Mouse (Mus musculus): ENCODE measurements around the gene Adam12.
A peak's percentile ranks its signal among the peaks of the same experiment; 100 is the strongest.

Adam12 gene

DNA sequence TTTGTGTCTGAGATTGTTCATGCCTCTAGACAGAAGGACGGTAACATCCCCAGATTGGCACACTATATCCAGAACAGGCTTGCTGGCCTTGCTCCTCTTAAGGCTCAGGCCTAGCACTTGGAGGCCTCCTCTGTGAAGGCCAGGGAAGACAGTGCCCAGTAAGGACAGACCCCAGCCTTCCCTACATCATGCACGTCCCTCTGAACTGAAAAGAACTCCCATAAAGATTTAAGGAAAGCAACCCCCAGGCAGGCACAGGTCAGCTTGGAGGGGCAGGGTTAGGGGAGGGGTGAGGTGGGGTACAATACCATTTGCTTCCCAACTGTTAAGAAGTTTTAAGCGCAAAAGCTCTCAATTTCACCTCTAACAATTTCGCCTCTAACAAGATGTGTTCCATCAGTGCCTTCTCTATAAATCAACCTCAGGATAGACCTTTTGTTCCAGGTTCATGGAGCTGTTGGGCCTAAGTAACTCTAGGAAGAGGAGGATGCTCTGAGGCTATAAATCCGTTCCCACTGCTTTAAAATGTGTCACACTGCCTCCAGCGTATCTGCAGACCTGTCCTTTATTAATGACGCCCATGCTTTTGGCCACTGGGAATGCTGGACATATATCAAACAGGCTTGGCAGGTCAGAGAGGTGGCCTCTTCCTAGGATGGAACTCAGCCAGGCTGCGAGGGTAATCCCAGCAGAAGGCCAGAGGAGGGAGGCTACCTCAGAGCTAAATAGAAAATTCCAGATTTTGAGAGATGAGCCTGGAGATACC, 150.5 kb downstream of the Adam12 start:
- DNase-seq (ENCODE audit: low spot score), result no peak

DNA sequence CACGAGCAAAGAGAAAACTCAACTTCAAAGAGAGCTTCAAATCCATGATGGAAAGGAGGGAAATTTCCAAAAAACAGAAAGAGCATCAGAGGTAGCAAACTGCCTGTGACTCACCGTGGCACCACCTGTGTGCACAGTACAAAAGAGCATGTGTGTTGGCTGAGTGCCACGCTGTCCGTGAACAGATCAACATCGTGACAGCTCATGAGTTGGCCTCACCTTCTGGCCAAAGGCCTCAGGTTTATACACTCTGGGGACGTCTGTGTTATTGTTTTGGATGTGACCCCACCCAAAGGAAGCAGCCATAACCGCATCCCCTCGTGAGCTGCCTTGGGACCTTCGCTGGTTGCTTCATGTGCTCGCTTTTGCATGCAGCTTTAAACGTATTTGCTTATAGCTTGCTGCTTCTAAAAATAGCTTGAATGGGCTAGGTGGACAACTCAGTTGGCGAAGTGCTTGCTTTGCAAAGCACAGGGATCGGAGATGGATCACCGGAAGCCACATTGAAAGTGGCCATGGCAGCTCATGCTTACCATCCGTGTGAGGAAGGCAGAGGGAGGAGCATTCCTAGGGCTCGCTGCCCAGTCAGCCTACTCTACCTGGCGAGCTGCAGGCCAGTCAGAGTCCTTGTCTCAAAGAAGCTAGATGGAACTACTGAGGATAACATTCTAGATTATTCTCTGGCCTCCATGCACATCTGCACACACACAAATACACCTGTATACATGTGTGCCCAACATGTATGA, 151.8 kb downstream of the Adam12 start:
- no peak for DNase-seq (ENCODE audit: low spot score)

DNA sequence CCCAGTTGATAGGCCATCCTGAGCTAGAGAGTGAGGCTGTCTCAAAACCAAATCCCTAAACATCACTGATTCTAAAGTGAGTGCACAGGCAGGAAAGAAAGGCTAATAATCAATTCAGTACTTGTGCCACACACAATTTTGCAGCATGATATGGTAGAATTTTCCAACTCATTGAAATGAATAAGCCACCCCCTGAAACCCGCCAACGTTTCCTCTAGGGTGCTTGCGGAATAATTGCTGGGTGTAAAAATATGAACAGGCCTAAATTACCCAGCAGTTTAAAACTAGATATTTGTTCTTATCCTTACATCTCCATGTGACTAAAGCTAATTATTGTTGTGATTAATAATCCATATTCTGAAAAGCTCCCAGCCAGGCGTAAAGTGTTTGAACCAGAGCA, 154.3 kb downstream of the Adam12 start:
- no peak for DNase-seq (ENCODE audit: low spot score)

DNA sequence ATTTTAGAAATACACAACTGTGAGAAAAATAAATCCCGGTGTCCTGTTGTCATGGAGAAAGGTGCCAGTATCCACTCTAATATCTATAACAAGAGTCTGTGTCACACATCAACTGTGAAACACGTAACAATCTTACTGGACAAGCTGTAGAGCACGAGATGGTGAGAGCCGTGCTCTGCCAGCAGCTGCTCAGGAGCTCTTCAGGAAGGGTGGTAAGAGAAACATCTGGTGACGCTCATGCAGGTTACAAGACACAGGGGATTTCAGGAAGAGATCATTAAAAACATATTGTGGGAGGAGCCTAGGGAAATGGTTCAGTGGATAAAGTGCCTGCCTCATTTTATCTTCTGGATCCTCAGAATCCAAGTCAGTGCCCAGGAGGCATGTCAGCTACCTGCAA, 158.9 kb downstream of the Adam12 start:
- no peak for DNase-seq (ENCODE audit: low spot score)

DNA sequence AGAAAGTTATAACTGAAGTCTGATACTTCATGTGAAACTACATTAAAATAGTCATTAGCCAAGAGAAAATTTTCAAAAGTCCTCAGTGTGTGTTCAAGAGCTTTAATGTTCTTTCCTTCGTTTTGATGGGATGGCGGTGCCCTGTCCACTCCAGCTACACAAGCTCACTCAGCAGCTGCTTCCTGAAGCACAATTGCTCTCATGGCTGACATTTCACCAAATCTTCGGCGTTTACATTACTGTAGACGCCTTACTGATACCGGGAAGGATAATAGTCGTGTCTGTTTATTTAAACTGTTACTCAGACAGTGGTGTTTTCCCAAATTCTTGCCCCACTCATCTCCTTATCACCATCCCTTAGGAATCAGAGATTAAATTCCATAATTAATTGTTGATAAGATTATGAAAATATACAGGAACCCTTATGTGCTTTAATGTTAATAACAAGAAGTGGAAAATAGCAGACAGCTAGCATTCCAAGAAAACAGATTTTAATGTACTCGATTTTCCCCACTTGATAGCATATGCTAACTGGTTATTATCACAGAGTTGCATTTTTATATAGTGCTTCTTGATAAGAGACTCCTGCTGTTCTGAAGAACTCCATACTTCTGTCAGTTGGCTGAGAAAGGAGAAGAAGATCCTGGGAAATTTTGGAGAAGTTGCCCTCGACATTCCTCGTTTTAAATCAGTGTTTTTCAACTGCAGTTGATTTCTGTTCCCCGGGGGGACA, 160.6 kb downstream of the Adam12 start:
- DNase-seq (ENCODE audit: low spot score), result no peak

DNA sequence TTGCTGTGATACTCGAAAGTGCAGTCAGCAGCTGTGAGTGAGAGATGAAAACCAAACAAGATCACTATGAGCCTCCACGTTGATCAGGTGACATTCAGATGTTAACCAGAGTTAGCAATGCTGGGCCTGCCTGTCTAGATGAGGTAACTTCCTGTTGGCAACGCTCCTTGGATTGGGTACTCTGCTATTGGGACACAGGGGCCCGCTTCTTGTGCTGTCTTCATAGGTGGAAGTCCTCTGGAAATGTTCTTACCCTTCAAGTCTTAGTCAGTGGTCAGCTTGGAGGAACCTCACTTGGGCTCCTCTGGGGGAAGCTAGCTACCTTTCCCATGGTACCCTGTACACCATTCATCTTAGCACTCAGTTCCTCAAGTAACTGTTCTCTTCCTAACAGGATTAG, 169.3 kb downstream of the Adam12 start:
- no peak for DNase-seq (ENCODE audit: low spot score)

DNA sequence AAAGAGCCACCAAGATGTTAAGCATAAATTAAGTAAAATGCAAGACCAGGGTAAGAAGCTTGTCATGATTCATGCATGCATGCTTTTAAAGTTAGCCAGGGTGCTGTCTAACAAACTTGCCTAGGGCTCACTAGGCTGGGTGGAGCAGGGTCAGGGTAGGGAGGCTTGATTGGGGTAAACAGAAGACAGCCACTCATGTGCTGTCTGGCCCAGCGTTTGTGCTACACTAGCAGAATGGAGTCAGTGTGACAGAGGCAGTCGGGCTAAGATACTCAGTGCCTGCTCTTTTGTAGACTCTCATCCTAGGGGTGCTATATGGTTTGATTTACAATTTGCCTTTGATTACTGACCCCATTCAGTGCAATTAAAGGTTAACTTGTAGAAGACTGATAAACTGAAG, 179.5 kb downstream of the Adam12 start:
- DNase-seq (ENCODE audit: low spot score), result no peak

DNA sequence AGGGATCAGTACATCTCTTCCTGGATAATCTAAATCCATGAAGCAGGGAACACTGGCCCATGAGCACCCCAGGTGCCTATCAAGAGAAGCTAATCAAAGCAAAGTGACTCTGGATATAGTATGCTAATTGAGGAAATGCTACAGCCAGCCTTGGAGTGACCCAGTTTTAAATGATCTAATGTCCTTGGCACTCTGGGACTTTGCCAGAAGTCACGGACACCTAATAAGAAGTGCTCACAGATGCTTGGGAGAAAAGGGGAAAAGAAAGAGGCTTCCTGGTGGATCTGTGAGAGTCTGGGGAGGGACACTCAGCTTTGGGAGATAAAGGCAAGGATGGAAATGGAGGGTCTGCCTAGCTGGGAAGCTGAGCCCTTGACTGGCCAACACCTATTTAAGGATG, 181.6 kb downstream of the Adam12 start:
- no peak for DNase-seq (ENCODE audit: low spot score)

DNA sequence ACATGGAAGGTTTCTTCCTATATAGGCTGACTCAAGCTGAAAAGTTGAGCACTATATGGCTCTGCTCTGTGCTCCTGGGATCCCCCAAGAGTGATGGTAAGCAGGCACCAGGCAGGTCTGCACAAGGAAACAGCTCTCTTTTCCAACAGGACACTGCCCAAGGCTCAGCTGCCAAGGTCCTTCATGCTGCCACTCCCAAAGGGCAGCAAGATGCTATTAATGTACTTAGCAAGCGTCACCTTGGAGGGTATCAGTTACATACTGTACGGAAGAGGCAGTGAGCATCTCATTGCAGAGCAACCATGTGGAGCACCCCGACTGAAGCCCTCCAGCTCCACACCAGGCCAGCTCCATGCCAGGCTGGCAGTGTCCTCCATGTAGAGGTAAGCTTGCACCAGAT, 185.6 kb downstream of the Adam12 start:
- no peak for DNase-seq (ENCODE audit: low spot score)

DNA sequence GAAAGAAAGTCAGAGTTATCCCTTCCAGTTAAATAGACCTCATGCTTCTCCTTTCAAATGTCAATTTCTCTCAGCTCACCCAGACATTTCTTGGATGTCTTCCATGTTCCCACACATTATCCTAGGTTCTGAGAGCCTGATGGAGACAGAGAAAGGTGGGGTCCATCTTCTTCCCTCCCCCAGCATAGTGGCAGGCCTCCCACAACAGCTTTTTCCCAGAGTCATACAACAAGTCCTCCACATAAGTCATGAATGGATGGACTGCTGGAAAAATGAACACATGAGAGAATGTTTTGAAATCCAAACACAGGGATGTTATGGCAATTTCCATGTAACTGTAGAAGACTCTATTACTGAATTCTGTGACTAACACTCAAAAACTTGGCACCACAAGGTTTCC, 188.4 kb downstream of the Adam12 start:
- no peak for DNase-seq (ENCODE audit: low spot score)

DNA sequence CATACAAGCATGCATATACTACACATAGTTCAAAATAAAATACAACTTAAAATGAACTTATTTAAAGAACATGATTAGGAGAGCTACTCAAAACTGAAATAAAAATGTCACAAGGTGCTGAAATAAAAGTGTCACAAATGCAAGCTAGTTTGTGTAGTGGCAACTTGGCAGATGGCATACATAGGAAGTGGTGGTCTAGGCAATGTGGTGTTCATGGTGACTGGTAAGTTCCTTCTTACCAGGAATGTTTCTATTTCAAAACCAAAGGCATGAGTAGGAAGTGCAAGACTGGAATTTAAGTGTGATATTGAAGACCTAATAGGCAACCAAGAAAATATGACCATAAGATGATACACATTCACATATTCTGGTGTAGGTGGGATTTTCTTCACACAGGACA, 189.3 kb downstream of the Adam12 start:
- DNase-seq (ENCODE audit: low spot score), result no peak

DNA sequence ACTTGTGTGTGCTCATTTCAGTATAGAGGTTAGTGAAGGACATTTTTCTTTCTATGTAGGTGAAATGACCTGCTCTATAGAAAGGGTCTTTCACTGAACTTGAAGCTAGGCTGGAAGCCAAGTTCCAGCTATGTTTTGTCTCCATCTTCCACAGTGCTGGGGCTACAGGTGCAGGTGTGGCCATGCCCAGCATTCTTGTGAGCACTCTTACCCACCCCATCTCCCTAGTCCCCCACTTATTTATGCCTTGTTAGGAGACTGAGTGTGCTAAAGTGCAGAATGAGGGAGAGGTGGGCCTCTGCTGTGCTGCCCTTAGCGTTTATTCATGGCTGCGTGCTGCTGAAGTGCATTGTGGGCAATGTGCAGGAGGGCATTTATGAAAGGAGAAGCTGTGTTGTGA, 198.0 kb downstream of the Adam12 start:
- DNase-seq (ENCODE audit: low spot score), result no peak

DNA sequence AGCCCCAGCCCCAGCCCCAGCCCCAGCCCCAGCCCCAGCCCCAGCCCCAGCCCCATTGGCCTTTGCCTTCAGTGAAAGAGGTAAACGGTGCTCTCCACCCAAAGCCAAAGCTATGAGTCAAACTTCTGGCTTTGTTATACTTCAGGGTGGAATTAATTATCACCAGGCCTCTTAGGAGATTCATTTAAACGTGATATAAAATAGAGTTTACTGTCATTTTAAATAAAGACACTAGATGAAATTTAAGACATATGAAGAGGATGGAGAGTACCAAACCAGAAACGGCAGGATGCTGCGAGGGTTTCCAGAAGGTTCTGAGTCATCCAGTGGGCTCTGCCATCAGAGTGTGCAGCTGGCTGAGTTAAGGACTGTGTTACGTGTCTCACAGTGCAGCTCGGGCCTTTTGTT, 199.0 kb downstream of the Adam12 start:
- DNase-seq (ENCODE audit: low spot score), result no peak

DNA sequence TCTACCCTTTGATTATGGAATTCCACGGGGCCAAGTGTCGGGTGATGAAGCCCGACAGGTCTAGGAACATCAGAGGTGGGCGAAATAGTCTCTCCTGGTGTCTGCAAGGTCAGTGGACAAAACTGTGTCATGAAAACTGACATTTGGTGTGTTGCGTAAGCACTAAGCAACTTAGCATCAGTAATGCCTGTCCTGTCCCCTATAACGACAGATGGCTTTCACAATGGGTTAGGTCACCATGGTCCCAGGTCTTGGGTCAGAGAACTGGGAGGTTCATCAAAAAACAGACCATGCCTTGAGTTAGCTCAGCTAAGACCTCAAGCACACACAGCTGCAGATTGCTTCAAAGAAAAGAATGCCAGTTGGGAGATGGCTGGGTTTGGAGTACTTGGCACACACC, 200.2 kb downstream of the Adam12 start:
- DNase-seq (ENCODE audit: low spot score), result no peak

DNA sequence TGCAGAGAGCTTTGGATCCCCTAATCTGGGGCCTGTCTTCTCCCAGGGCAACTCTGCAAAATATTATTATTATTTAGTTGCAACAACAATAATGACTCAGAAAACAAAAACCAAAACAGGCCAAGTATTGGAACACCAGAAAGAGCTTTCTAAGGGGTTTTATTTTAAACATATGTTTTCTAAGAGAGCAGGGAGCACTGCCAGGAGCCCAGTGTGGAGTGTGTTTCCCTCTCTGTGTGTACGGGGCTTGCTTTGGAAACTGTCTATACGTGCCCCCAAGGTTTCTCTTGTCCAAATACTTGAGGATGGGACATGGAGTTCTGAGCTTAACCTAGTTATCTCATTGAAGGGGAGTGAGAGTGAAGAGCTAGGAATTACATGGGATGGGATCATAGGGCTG, 200.7 kb downstream of the Adam12 start:
- DNase-seq (ENCODE audit: low spot score), result no peak

DNA sequence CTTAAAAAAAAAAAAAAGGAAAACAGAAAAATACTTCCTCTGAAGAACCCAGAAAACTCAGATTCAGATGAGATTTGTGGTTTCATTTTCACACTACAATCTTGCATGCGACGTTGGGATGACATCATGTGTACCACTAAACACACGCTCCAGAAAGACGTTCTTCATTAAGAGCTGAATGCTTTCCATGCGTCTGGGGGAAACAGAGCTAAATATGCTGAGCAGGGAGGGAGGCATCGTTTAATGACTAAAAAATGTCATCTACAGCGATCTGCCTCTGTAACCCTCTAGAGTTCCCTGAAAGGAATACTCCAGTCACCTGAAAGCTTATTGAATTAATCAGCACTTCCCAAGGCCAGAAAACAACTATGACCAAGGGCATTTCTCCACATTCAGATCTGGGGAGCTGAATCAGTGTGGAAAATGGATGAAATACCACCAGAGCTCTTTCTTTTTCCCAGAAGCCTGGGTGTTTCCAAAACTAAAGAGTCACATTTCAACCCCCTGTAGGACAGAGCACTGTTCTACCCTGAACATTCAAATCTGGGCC, 203.6 kb downstream of the Adam12 start:
- no peak for DNase-seq (ENCODE audit: low spot score)

DNA sequence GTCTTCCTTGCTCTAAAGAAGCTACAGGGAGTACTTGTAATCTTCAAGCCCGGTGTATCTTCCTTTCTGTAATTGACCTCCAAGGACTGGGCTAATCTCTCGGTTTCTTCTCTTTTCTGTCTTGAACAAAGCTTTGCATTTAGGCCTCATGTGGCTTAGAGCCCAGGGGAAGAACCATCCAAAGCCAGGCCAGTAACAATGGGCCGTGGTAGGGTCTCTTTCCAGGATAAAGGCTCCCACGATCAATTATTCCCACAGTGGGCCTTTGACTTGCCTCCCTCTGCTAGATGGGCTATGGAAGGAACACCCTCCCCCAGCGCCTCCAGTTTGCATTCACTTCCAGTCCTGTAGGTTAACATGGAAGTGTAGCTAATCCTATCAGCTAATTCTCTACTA, 204.9 kb downstream of the Adam12 start:
- DNase-seq (ENCODE audit: low spot score), result no peak

DNA sequence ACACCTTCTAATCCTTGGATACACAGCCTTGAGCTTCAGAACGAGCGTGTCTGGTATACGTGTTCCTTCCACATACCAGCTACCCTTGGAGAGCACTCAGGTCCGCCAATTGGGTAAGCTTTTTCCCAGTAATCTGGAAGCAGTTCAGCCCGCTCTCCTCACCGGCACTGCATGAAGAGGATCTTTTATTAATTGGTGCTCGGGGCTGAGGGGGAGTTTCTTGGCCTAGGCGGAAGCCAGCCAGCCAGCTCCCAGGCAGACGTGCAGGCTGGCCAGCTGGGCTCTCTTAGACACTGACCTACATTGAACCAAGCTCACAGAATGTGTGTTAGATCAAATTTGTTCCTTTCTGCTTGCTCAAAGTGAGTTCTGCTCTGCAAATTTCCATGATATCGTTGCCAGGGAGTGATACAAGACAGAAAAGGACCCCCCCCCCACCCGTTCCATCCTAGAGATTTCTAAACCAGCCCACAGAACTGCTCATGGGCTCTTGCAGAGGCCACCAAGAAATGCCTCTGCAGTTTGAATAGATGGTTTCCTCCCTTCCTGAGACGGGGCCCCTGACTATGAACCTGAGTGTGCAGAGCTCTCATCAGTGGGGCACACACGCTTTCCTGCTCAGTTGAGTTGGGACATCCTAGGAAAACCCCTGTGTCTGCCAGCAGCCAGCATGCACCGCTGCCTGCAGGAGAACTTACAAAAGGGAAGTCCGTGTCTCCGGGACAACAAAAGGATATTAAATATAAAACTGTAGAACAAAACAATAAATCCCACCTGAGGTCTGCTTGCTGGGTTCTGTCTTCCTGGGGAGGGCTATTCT, 205.5 kb downstream of the Adam12 start:
- peak; percentile 56 for DNase-seq (ENCODE audit: low spot score)

DNA sequence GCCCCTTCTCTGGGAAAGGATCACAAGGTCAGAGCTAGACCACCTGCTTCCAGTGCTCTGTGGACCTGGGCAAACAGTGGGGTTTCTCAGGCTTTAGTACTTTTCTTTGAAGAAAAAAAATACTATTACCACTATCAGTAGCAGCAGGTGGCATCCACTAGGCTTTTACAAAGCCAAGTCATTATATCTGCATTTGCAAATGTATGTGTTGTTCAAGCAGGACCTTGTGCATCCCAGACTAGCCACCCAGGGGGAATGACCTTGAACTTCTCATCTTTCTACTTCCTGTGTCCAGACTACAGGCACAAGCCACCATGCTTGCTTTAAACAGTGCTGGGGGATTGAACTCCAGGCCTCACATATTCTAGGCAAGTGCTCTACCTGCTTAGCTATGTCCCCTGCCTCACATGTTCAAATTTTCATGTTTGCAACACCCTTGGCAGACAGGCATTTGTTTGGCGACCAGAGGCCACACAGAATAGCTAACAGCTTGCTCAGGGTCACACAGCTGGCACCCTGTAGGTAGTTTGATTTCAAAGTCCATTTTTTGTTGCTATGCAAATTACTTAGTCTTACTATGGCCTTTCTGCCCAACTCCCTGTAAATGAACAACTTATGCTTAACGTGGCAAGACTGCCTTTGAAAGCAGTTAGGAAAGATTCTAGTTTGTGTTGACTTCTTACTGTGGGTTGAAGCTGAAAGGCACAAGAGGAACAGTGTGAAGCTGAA, 209.6 kb downstream of the Adam12 start:
- no peak for DNase-seq (ENCODE audit: low spot score)

DNA sequence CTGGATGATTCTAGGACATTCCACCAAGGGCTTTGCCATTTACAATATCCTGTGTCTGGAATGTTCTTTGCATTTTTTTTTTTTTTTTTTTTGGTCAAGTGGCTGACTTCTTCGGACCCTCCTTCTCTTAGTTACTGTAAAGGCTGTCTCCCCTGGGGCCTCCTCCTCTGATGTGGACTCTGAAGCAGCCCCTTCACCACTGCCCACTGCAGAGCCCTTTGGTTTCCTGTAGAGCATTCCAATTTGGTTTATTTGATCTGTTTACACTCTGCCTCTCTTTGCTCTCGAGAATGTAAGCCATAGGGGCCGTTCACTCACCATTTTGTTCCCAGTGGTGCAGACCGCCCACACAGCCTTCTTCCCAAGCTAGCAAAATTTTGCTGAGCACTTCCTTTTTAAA, 216.7 kb downstream of the Adam12 start:
- no peak for DNase-seq (ENCODE audit: low spot score)

DNA sequence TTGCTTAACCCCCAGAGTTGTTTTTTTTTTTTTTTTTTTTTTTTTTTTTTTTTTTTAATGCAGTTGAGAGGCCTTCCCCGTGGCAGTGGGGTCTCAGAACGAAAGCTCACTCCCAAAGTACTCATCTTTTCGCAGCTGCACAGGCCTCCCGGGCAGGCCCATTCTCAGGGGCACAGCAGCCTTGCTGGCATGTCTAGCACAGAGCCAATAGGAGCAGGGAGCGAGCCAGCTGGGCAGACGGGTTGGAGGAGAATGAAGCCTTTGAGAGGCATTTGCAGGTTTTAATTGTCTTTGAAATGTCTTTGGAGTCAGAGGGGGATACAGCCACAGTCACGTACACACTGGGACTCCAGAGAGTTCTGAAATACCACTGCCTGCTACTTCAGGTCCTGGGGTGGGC, 217.2 kb downstream of the Adam12 start:
- DNase-seq (ENCODE audit: low spot score), result no peak

All from ovary, postnatal 36 days (tissue).